Mouse (Mus musculus) layer of hippocampus, postnatal 36 days (tissue): Measurements from ENCODE around the gene Eid2. TPM values are rescaled to one million over a fixed set of nuclear protein-coding genes. Genes with fewer than 3 reads are reported as not detected.
"Not testable (repeated sequence)": the region's sequence is repeated elsewhere in the genome, so short reads cannot be mapped to it uniquely, and the experiment has no call there.

Experiments used
- DNase-seq, 2 experiments: peaks; one replicate each; pipeline ENCODE4 v3.0.0; 2022
- total RNA-seq, 2 experiments: library from RNA; stranded (reverse); gene quantifications; 2 replicates each; pipeline ENCODE4 v1.2.3; 2021

Gene Eid2
- total RNA-seq, result 10 to 100 TPM; 52.9 to 60.9 TPM

DNA sequence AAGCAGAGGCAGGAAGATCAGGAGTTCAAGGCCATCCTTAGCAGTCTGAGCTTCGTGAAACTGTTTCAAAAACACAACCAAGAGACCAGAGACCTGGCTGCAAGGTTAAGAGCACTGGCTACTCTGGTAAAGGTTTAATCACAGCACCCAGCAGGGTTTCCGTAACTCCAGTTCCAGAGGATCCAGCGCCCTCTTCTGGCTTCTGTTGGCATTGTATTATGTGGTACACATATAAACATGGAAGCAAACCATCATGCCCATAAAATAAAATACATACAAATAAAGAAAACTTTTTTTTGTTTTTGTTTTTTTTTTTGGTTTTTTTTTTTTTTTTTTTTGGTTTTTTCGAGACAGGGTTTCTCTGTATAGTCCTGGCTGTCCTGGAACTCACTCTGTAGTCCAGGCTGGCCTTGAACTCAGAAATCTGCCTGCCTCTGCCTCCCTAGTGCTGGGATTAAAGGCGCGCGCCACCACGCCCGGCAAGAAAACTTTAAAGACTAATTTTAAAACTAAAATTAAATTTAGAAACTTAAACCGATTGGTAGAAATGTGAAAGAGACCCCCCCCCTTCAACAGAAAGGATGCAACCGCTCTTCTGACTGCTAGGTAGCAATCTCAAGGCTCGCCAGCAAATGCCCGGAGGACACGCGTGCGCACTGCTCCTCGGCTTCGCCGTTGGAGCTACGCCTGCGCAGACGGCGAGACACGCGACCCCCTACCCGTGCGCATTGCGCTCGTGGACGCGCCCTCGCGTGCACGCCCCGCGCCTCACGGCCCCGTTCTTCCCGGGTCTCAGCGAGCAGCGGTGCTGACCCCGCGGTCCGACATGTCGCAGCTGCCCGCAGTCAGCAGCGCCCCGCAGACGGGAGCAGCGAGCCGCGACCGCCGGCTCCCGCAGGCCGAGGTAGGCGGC, at the start of gene Eid2:
Eid2 (plus strand) TSS at position 753 of the 913 bp plus-strand sequence.
- peak; percentile 90 for DNase-seq

GRCm38 (mm10) chr7:28218951-28219740, 48.5 kb upstream of the Eid2 start:
- DNase-seq, result peak; percentile 35 to 36

DNA sequence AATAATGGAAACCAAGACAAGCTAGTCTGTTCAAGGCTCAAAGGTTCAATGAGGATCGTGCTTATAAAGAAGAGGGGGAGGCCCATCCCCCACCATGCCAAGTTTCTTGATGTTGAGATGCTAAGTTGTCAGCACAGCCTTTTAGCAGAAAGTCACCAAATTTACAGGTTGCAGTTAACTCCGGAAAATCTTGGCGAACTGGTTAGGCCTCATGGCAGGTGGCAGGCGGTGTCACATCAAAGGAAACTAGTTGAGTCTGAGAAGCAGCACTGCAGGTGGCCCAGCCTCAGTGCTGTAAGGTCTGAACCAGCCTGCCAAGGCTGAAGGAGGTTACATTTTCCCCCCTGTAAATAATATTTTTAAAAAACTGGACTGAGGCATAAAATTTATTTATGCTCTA, 40.8 kb upstream of the Eid2 start:
- not testable (repeated sequence) for DNase-seq

DNA sequence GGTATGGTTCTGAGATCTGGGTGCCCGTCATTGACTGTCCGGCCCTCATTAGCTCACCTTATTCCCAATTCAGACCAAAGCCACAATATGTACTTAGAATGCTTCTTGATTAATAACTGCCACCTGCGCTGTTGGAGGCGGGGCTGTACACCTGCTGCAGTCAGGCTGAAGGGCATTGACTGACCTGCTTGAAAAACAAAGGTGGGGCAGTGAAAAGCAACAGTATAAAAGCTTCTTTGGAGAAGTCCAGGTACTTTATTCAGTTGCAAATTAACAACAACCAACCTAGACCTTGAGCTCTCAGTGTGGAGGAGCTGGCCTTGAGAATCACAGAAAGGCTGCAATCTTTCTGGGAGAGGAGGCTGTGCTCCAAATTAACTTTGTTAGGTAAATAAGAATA, 40.3 kb upstream of the Eid2 start:
- not testable (repeated sequence) for DNase-seq

DNA sequence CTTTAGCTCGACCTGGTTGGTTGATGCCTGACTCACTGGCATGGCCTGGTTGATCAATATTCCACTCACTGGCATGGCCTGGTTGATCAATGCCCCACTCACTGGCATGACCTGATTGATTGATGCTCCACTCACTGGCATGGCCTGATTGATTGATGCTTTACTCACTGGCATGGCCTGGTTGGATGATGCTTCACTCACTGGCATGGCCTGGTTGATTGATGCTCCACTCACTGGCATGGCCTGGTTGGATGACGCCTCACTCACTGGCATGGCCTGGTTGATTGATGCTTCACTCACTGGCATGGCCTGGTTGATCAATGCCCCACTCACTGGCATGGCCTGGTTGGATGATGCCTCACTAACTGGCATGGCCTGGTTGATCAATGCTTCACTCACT, 23.7 kb upstream of the Eid2 start:
- not testable (repeated sequence) for DNase-seq

GRCm38 (mm10) chr7:28248957-28249356, 18.7 kb upstream of the Eid2 start:
- DNase-seq, result no peak

GRCm38 (mm10) chr7:28251976-28252375, 15.7 kb upstream of the Eid2 start:
- DNase-seq, result no peak

DNA sequence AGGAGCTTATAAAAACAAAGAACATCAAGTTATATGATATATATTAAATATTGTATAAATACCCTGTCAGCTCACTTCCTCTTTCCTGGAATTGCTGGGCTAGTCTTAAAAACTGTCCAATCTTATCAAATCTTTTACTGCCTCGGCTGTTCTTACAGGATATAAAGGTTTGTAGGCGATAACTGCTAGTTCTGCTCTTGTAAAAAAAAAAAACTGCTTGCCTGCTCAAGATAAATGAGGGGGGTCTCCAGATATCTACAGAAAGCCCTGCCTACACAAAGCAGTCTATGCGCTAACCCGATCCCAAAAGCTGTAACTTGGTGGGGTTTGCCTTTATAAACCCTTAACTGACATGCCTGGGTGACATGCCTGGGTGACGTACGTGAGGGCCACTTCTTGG, 13.1 kb upstream of the Eid2 start:
- no peak for DNase-seq

DNA sequence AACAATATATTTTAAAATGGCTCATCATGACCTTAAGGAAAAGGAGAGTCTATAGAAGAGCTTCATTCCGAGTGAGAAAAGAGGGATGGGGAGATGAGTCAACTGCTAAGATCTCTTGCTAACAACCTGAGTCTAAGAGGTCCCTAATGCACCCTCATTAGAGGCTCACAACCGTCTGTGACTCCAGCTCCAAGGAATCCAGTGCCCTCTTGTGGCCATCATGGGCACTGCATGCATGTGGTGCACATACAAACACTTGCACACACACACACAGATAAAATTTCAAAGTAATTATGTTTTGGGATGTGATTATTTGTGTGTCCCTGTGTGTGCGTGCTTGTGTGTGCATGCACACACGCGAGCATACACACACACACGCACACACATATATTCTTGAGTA, 12.2 kb upstream of the Eid2 start:
- DNase-seq, result no peak

- DNase-seq, result no peak
Observed at GRCm38 (mm10) chr7:28262861-28263260, 4.8 kb upstream of the Eid2 start.

- no peak for DNase-seq
Observed at GRCm38 (mm10) chr7:28263786-28264185, 3.9 kb upstream of the Eid2 start.

GRCm38 (mm10) chr7:28265391-28265790, 2.3 kb upstream of the Eid2 start:
- DNase-seq, result no peak

DNA sequence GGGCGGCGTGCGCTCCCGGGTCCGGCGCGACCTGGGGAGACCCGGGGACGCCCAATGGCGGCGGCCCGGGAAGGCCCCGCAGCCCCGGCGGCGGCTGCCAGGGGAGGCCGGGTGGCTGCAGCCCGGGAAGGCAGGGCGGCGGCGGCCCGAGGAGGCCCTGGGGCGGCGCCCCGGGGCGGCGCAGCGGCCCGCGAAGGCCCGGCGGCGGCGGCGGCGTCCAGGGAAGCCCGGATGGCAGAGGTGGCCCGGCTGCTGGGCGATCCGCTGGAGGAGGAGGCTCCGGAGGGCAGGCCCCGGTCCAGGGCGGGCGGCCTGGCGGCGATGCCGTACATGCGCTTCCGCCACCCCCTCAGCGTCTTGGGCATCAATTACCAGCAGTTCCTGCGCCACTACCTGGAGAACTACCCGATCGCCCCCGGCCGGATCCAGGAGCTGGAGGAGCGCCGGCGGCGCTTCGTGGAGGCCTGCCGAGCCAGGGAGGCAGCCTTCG, 406 bp downstream of the Eid2 start:
- peak; percentile 51 to 56 for DNase-seq

DNA sequence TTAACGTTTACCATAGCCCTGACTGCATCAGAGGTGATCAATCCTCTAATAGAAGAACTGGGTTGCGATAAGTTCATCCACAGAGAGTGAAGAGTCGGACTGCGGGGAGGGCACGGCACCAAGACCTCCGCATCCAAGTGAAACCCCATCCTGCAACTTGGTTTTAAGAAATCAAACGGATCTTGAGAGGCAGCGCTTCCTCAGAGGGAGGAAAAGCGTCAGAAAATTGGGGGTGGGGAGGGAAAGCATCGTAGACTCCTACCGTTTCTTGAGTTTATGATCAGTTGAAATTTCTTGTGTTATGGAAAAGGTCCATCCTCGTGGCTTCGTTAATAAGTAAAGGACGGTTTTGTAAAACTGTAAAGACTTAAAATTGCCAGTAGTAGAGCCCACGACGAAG, 895 bp downstream of the Eid2 start:
- DNase-seq, result no peak

DNA sequence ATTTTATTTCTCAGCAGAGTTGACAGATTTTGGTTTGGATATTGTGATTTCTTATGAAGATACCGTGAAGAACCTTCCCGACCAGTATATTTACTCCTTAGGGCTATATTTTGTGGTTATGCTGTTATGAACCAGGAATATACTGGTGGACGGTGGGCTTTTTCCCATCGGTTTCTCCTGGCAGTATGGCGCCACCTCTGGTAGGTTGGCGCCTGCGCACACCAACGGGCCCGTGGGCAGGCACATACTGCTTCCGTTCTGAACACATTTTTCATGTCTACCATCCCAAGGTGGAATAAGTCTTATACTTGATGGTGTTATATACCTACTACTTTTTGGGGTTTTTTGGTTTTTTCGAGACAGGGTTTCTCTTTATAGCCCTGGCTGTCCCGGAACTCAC, 1.7 kb downstream of the Eid2 start:
- no peak for DNase-seq

- DNase-seq, result no peak
Observed at GRCm38 (mm10) chr7:28271761-28272160, 4.1 kb downstream of the Eid2 start.

DNA sequence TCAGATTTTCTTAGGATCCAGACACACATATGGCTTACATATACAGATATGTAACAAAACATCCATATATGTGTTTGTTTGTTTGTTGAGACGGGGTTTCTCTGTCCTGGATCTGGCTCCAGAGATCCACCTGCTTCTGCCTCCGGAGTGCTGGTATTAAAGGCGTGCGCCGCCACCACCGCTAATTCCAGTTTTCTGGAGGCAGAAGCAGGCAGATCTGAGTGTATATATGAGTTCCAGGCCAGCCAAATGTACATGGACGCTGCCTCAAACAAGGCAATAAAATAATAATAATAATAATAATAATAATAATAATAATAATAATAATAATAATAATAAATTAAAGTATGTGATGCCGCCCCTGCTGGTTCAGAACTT, 9.5 kb downstream of the Eid2 start:
- DNase-seq, result no peak

DNA sequence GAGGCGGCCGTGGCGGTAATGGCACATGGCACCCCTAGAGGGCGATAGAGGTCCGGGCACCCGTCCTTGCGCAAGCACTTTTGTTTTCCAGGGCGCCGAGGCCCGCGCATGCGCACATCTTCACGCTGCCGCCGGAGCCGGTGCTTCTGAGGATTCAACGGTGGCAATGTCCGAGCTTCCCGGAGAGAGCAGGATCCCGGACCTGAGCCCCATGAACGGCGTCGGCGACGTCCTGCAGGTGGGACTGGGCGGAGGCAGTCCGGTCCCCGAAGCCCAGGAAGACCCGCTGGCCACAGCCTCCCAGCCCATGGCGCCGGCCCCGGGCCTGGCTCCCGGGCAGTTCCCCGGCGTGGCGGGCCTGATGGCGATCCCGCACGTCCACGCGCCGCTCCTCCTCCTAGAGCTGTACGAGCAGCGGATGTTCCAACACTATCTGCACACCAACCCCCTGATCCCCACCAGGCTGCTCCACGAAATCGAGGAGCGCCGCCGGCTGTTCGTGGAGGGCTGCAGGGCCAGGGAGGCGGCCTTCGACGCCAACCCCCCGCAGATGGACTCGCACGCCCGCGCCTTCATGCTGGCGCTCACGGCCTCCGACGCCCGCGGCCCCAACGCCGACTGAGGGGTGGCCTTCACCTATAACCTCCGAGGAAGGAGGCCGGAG, 10.1 kb downstream of the Eid2 start, which contains the start of gene Eid2b:
Eid2b (plus strand) TSS at position 125 of the 664 bp plus-strand sequence.
- peak; percentile 95 for DNase-seq

- DNase-seq, result no peak
Observed at GRCm38 (mm10) chr7:28278279-28278652, 10.6 kb downstream of the Eid2 start.

DNA sequence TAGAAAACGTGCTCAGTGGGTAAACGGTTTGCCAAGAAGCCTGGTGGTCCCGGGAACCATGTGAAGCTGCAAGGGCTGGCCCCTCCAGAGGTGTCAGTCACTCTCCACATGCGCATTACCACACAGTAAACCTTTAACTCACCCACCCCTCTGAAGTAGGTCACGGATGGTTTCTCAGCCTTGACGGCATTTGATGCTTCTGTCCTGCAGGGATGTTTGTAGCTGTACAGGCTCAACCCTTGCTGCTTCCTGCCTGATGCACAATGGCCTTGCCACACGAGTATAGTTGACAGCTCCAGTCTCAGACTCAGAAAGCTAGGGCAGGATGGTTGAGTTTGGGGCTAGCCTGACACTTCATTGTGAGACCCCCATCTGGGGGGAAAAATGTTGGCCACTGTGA, 12.9 kb downstream of the Eid2 start:
- DNase-seq, result no peak

DNA sequence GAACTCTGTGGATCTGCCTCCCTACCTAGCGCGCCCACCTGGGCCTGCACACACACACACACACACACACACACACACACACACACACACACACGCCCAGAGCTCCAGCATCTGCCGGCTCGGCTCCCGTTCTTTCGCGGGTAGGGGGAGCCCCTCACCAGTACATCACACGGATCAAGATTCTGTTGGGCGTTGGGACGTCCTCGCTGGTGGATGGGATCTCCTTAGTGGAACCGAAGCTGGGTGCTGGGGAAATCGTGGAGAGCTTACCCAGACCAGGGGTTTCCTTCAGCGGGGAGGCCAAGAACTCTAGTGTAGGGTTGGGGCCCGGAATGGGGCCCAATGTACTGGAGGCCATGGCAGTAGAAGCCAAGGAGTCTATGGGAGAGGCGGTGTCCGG, 22.5 kb downstream of the Eid2 start:
- DNase-seq, result no peak

GRCm38 (mm10) chr7:28290638-28291590, 23.2 kb downstream of the Eid2 start, which contains the start of gene Selenov:
Gene Selenov (minus strand): TSS chr7:28291186.
- no peak for DNase-seq
